8 mouse cellular contexts compared by ENCODE assay signal in the genomic region with DNA sequence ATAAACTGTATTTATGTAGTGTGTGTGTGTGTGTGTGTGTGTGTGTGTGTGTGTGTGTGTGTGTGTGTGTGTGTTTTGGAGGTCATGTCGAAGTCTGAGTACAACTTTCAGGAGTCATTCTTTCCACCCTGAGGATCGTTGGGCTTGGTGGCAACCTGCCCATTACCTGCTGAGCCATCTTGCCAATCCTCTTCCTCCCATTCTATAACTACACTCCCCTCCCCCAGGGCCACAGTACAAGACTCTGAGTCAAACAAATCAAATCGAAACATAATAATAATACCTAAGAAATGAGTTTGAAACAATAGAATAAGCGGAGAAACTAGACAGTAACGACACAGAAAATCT. TPM values are rescaled to one million over a fixed set of nuclear protein-coding genes. Genes with fewer than 3 reads are reported as not detected.
DNase-seq lines count a peak whose midpoint lies in the region; ATAC-seq lines count a peak whose summit lies in the region.

No protein-coding gene starts in this region.

- intact Hi-C loops in left cerebral cortex, postnatal 4 days (cut with DNase I), result no loop called here

- peaks cover 13% of the 10 kb centered on the region for H3K4me1 ChIP-seq in liver, embryonic 16.5 days (ENCODE audit: control insufficient read depth, low read depth, low read length)

- H3K27me3 ChIP-seq in liver, embryonic 16.5 days (ENCODE audit: control insufficient read depth, insufficient read depth, low read depth, low read length), result no peaks in the 10 kb centered on the region

- H3K9ac ChIP-seq in liver, embryonic 16.5 days (ENCODE audit: low read depth, low read length), result no peak overlapping the region

- WGBS in liver, embryonic 16.5 days (ENCODE audit: insufficient replicate concordance), result 71% methylated on average over 5 of the region's 5 CpGs

- no peaks in the 10 kb centered on the region for H3K36me3 ChIP-seq in liver, embryonic 16.5 days (ENCODE audit: control insufficient read depth, insufficient read depth)

- peak overlapping the region; percentile 94 for H3K4me2 ChIP-seq in liver, embryonic 16.5 days (ENCODE audit: low read depth, low read length)

- H3K27ac ChIP-seq in liver, embryonic 16.5 days (ENCODE audit: low read length), result no peak overlapping the region

- DNase-seq in adrenal gland, adult (ENCODE audit: inconsistent age in 2 of 2, low spot score in 1 of 2), result peak; percentile 11 to 32
- DNase-seq in adrenal gland, postnatal 36 days, result no peak
- peak; percentile 35 for DNase-seq in left cerebral cortex, postnatal 4 days
- DNase-seq in left cerebral cortex, adult 18-20 months (ENCODE audit: low spot score in 2 of 2), result no peak
- DNase-seq in cerebellum, postnatal 36 days, result peak; percentile 35 to 42
- no peak for DNase-seq in embryo, embryonic 11 days

- no peak for ATAC-seq in liver, embryonic 16.5 days (ENCODE audit: low read depth)
- ATAC-seq in erythroblast, adult 5-6 weeks (replicated peaks; ENCODE audit: low FRiP score, poor library complexity, severe bottlenecking), result no peak

- no peak overlapping the region; the same call in 1 of the 2 replicates for H3K4me3 ChIP-seq in liver, embryonic 16.5 days (ENCODE audit: low read depth, low read length)

- no peaks in the 10 kb centered on the region for H3K9me3 ChIP-seq in liver, embryonic 16.5 days (replicated peaks; ENCODE audit: control insufficient read depth, low read length)

RNA-seq across cellular contexts. Expression of gene Bbs7, which starts 0.6 kb away (rescaled TPM):
- total RNA-seq in adrenal gland, postnatal 36 days (2021), result 10 to 100 TPM in 1 of 2 experiments, 1 to 10 TPM in 1; 7.9 to 10.7 TPM
- total RNA-seq in left cerebral cortex, postnatal 4 days (2021), result 10 to 100 TPM; 15.3 to 18.3 TPM
- total RNA-seq in left cerebral cortex, adult 18-20 months (2021), result 10 to 100 TPM; 15.7 to 17.6 TPM
- 8.8 and 9.8 TPM in 2 replicates for polyA plus RNA-seq in liver, embryonic 16.5 days (2015; fragmentation: Nextera tagmentation; extraction: Ambion mirVana)
- 1.3 and 3.3 TPM in 2 replicates for total RNA-seq in erythroblast, adult 5-6 weeks (2015; ENCODE audit: low replicate concordance)
- 2.6 and 4.2 TPM in 2 replicates for total RNA-seq in erythroblast, adult 5-6 weeks (2017; ENCODE audit: low replicate concordance)

RNA-seq across cellular contexts. Expression of gene Ccna2, which starts 41.9 kb away (rescaled TPM):
- total RNA-seq in adrenal gland, postnatal 36 days (2021), result 1 to 10 TPM; 7.2 to 7.3 TPM
- 10 to 100 TPM; 12.1 to 14.8 TPM for total RNA-seq in left cerebral cortex, postnatal 4 days (2021)
- under 1 TPM; 0.67 to 0.75 TPM for total RNA-seq in left cerebral cortex, adult 18-20 months (2021)
- polyA plus RNA-seq in liver, embryonic 16.5 days (2015; fragmentation: Nextera tagmentation; extraction: Ambion mirVana), result 220 and 228 TPM in 2 replicates
- total RNA-seq in erythroblast, adult 5-6 weeks (2015; ENCODE audit: low replicate concordance), result 116 and 159 TPM in 2 replicates
- 147 and 151 TPM in 2 replicates for total RNA-seq in erythroblast, adult 5-6 weeks (2017; ENCODE audit: low replicate concordance)

Comparison
In these comparisons a context has a peak if more than half of its experiments do, and no peak if none do; other contexts are left out.
1. DNase-seq: peak in adrenal gland, adult (2 of 2), left cerebral cortex, postnatal 4 days (single experiment) and cerebellum, postnatal 36 days (2 of 2); none in adrenal gland, postnatal 36 days (0 of 2), left cerebral cortex, adult 18-20 months (0 of 2) and embryo, embryonic 11 days (single experiment).
2. RNA of gene Ccna2, which starts 41.9 kb away (total RNA-seq): 116 to 159 TPM in erythroblast, adult 5-6 weeks; 12.1 to 14.8 TPM in left cerebral cortex, postnatal 4 days, 7.2 to 7.3 TPM in adrenal gland, postnatal 36 days and 0.67 to 0.75 TPM in left cerebral cortex, adult 18-20 months; every median in the first group is over 4 times any median in the second.